Mouse (Mus musculus): ENCODE measurements around the gene Itga10.
"Not testable (repeated sequence)": the region's sequence is repeated elsewhere in the genome, so short reads cannot be mapped to it uniquely, and the experiment has no call there.

The Itga10 gene

DNA sequence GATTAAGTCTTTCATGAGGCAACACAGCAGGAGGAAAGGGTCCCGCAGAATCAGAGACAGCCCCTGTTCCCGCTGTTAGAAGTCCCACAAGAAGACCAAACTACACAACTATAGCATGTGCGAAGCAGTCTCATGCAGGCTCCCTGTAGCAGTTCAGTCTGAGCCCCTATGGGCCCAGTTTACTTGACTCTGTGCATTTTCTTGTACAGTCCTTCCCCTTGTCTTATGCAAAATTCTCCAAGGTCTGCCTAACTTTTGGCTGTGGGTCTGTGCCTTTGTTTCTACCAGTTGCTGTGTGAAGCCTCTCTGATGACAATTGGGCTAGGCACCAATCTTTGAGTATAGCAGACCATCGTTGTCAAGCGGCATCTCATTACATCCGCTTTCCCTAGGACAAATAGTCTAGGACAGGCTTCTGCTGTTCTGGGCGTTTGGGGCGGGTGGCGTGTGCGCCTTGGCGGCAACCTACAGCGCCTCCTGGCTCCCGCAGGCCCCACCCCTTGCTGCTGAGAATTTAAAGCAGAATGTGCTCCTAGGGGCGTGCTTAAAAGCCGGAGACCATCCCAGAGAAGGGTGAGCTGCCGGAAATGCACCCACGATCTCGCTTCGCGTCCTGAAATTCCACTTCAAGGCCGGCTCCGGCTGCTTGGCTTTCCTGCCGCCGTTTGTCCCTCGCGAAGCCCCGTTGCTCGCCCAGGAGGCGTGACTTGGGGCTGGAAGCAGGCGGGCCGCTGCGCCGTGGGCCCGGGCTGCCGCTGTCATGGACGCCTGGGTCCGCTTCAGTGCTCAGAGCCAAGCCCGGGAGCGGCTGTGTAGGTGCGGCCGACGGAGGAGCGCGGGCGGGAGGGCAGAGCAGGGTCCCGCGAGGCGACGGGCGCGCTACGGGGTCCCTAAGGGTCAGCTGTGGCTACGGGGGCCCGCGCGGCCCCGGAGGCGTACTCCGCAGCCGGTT is 10.2 kb upstream of the Itga10 start, which contains the start of the genes Pex11b and Gm42957:
Gene Pex11b (plus strand): TSS at position 449 of the 952 bp plus-strand sequence.
Gene Gm42957 (plus strand): TSS at position 547 of the 952 bp plus-strand sequence.
- DNase-seq (ENCODE audit: low read depth in 1 of 2, low spot score in 2 of 2) = peak; percentile 56 to 66

DNA sequence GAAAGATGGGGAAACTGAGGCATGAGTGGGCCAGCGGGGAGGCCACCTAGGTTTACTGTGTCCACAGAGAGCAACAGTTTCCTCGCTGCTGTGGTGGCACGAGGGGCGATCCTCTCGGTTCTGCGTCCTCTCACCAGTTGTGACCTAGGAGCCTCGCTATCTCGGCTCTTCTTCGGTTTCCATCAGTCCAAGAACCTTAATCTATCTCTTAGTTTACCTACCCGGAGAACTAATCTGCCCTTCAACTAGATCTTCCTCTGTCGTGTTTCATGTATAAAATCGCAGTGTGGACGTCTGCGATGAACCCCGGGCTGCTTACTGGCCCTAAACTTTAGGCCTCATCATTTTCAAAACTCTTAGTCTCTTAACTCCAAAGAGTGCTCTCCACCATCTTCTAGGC is 9.5 kb upstream of the Itga10 start:
- DNase-seq (ENCODE audit: low read depth in 1 of 2, low spot score in 2 of 2) = no peak

DNA sequence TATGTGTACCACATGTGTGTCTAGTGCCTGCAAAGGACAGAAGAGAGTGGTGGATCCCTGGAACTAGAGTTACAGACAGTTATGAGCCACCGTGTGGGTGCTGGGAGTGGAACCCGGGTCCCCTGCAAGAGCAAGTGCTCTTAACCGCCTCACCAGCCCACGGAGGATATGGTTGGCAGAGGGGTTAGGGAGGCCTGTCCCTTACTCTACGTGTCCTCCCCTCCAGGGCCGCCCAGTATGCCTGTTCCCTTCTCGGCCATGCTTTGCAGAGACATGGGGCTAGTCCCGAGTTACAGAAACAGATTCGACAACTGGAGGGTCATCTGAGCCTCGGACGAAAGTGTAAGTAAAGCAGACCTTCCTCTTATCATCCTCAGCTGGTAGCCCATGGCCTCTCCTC is 8.9 kb upstream of the Itga10 start:
- DNase-seq (ENCODE audit: low read depth in 1 of 2, low spot score in 2 of 2) = peak in 1 of 2 experiments; percentile 2

DNA sequence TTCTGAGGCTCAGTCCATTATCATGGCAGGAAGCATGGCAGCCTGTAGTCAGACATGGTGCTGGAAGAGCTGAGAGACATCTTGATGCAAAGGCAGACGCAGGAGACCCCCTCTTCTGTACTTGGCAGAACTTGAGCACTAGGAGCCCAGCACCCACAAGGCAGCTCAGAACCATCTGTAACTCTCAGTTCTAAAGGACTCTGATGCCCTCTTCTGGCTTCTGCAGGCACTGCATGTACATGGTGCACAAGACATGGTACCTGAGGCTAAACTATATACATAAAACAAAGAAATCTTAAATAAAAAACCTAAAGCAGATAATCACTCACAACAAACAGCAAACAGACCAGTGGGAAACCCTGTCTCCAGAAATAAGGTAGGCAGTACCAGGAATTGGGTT is 6.2 kb upstream of the Itga10 start:
- peak in 1 of 2 experiments; percentile 56 for DNase-seq (ENCODE audit: low read depth in 1 of 2, low spot score in 2 of 2)

DNA sequence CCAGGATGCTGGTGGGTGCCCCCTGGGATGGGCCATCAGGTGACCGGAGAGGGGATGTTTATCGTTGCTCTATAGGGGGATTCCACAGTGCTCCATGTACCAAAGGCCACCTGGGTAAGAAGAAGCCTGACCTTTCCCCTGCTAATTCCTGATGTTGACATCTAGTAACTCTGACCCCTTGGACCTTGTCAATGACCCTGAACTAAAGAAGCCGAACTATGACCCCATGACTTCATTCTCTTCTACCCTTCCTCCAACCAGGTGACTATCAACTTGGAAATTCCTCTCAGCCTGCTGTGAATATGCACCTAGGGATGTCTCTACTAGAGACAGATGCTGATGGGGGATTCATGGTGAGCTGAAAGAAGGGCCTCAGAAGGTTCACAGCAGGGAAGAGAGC is 2.0 kb downstream of the Itga10 start:
- no peak for DNase-seq (ENCODE audit: low read depth in 1 of 2, low spot score in 2 of 2)

DNA sequence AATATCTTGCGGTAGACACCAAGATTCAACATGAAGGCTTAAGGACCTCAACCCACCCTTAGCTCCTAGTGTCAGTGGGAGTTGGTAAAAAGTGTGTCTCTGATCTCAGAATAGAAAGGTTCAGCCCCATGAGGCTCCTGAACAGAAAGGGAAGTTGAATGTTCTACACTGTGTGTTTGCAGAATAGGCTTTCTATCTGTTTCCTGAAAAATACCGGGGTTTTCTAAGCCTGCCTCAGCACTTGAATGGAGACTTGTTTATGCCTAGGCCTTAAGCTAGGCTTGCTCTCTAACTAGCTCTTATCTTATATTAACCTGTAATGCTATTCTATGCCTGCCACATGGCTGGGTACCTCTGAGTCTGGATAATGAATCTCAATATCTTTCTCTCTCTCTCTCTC is 15.5 kb downstream of the Itga10 start:
- DNase-seq (ENCODE audit: low read depth in 1 of 2, low spot score in 2 of 2) = no peak

DNA sequence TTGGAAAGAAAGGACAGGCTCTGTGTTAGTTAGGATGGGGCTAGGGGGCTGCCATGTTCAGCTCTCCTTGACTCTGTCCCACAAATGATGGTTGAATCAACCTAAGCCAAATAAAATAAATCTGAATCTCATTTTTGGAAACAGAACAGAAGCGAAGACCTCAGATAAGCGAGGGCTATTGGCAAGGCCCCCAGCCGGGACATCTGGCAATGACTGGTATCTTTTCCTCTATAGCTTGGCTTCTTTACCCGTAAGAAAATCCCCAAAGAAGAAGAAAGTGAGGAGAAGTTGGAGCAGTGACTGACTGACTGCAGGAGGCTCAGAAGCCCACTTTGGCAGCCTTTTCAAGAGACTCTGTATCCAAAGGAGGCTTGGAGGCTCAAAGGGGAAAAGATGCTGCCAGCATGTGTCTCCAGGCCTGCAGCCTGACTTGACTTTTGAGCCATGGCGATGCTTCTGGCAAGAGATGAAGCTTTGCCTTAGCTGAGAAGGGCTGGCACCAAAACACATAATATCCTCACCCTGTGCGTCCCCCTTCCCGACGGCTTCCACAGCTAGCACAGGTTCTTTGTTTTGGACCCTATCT is 17.4 kb downstream of the Itga10 start:
- no peak for DNase-seq (ENCODE audit: low read depth in 1 of 2, low spot score in 2 of 2)

DNA sequence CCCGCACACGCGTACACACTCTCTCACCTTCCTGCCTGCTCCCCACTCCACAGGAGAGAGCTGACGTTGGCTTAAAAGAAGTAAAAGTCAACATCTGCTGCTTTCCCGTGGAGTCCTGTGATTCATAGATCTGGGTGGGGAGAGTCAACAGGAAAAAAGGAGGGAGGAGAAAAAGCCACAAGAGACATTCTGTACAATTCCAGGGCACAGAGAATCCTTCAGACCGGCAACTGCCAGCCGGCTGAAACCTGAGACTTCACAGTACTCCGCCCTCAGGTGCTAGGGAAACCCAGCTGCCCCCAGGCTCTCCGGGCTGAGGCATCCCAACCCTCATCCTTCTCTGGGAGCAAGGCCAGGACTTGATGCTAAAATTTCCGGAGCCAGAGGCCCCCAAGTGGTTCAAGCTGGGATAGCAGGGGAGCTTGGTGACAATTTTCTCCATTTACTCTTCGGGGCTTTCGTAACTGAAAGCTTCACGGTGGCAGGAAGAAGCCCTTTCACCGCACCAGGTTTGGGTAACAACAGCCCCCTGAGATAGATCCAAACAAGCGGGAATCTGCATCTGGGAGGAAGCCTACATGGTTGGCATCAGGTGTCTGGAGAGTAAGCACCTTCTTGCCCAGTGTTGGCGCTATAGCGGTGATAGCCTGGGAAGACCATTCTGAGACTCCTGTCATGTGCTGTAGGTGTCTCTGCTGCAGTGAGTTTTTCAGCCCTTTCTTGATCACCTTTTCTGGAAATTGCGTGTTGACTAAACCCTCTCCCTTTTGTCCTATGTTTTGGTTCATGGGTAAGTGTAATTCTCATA is 18.3 kb downstream of the Itga10 start:
- peak in 1 of 2 experiments; percentile 40 for DNase-seq (ENCODE audit: low read depth in 1 of 2, low spot score in 2 of 2)

DNA sequence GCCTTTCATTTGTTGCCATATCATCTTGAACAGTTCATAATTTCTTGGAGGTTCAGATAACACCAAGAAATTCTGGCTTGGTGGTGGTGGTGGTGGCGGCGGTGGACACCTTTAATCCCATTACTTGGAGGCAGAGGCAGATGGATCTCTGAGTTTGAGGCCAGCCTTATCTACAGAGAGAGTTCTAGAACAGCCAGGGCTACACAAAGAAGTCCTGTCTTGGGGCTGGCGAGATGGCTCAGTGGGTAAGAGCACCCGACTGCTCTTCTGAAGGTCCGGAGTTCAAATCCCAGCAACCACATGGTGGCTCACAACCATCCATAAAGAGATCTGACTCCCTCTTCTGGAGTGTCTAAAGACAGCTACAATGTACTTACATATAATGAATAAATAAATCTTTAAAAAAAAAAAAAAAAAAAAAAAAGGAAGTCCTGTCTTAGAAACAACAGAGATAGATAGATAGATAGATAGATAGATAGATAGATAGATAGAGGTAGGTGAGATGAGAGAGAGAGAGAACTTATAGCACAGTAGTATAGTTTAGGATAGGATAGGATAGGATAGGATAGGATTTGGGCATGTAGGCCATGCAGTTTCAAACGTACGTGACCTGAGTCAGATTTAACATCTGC is 20.5 kb downstream of the Itga10 start:
- DNase-seq (ENCODE audit: low read depth in 1 of 2, low spot score in 2 of 2) = not testable (repeated sequence)

DNA sequence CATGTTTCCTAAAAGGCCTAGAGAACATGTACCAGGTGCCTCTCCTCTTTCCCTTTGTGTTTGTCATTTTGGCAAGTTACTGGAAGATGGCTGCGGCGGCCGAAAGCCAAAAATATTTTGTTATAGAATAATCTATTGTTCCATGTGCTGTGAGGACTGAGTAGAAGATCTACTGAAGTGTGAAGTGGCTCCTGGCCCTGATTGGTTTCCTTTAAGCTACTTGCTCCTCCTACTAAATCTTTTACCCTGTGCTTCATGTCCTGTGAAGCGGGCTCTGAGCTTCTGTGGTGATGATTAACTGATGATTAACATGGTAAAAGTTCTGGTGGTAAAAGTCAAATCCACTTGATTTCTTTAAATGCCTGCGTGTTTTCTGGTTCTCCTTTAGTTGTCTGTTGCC is 21.5 kb downstream of the Itga10 start:
- no peak for DNase-seq (ENCODE audit: low read depth in 1 of 2, low spot score in 2 of 2)

DNA sequence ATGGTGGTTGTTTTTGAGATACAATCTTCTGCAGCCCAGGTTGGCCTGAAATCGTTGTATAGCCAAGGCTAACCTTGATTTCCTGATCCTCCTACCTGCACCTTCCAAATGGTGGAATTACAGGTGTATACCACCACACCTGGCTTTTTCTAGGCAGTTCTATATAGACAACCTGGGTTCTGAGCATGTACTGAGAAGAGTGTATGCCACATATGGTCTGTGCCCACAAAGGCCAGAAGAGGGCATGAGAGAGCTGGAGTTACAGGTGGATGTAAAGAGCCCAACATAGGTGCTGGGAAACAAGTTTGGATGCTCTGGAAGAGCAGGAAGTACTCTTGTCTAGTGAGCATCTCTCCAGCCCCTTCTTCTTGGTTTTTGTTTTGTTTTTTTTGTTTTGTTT is 21.9 kb downstream of the Itga10 start:
- DNase-seq (ENCODE audit: low read depth in 1 of 2, low spot score in 2 of 2) = no peak

DNA sequence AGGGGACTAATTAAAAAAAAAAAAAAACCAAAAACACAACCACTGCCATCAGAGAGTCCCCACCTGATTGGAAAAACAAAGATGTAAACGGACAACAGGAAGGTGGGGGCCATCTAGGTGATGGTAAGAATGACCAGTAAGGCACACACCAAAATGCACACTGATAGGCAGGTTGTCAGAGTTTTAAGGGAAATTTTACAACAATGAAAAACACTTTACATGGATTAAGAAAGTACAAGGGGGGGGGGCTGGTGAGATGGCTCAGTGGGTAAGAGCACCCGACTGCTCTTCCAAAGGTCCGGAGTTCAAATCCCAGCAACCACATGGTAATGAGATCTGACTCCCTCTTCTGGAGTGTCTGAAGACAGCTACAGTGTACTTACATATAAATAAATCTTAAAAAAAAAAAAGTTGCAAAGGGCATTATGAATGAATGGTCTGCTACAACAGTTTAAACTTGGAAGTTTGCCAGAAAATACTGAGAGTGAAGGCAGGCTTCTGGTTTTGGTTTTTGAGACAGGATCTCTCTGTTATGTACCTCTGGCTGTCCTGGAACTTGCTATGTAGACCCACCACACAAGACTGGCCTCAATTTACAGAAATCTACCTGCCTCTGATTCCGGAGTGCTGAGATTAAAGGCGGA is 23.2 kb downstream of the Itga10 start:
- DNase-seq (ENCODE audit: low read depth in 1 of 2, low spot score in 2 of 2) = no peak

DNA sequence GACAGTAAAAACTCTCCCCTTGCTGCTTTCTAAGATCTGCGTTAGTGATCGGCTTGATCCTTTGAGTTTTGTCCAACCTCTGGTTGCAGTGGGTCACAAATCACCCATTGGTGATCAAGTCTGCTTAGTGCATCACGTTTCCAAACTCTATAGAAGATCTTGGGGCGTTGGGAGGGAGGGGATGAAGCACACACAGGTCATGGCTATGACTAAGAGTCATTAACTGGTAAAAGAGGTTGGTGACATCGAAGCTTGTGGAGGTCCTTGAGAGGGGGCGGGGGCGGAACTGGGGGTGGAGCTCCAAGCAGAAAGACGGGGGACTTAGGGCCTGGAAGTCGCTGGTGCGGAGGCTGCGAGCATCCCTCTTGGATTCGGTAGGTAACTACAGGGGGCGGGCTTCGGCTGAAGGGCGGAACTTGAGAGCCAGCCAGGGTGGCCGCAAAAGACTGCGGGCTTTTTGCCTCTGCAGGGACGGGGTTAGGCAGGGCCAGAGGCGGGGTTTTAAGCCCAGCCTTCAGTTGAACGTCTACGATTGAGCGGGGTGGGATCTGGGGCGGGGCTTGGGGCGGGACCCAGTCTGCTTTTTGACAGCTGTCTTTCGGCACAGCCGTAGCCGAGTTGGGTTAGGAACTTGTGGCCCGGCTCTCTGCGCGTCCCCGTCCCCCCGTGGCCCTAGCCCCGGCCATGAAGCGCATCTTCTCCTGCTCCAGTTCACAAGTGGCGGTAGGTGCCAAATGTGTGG is 24.5 kb downstream of the Itga10 start, which contains the start of gene Ankrd35:
Gene Ankrd35 (plus strand): TSS at position 405 of the 742 bp plus-strand sequence.
- DNase-seq (ENCODE audit: low read depth in 1 of 2, low spot score in 2 of 2) = peak; percentile 42 to 51

DNA sequence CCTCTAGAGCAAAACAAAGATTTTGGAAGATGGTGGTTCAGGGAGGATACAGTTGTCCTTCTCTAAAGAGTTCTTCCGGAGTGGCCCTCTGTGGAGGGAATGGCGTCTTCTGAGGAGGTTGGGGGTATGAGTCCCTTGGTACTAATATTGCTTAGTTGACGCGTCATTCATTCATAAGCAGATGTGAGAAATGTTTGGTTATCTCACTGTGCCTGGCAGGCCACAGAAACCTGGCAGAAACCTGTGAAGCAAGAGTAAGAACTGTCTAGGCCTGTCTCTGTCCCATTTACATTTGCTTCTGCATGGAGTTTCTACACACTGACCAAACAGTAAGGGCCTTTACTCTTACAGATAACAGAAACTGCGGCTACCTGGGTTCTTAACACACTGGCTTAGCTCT is 26.1 kb downstream of the Itga10 start:
- DNase-seq (ENCODE audit: low read depth in 1 of 2, low spot score in 2 of 2) = no peak

DNA sequence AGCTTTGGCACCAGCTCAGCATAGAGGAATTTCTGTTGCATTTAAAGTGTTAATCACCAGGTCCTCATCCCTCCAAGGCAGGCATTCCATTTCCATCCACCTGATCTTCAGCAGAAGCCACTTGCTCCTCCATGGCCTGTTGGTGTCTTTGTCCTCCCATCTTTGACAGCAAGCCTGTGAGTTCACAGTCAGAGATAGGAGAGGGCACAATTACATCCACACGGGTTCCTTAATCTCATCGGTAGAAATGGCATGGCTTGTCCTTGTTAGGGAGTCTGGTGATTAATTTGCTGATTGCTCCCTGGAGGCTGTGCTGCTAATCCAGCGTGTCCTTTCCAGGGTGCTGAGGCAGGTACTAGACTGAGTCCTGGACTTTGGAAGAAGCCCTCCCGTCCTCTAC is 28.1 kb downstream of the Itga10 start:
- no peak for DNase-seq (ENCODE audit: low read depth in 1 of 2, low spot score in 2 of 2)

DNA sequence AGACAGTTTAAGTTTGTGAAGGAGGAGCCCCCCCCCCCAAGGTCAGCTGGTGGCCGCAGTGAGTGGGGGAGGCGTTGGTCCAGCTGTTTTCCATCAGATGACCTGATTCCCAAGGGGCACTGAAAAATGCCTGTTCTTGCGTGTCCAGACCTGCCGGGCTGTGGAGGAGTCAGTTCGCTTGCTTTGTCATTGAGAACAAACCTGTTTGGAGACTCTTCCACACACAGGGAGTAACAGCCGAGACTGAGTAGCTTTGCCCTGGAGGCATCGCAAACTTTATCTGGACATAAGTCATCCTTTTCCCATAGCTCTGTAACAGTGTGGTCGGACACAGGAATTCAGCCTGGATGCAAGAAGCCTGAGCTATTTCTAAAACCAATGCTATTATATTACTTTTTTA is 29.1 kb downstream of the Itga10 start:
- DNase-seq (ENCODE audit: low read depth in 1 of 2, low spot score in 2 of 2) = no peak

DNA sequence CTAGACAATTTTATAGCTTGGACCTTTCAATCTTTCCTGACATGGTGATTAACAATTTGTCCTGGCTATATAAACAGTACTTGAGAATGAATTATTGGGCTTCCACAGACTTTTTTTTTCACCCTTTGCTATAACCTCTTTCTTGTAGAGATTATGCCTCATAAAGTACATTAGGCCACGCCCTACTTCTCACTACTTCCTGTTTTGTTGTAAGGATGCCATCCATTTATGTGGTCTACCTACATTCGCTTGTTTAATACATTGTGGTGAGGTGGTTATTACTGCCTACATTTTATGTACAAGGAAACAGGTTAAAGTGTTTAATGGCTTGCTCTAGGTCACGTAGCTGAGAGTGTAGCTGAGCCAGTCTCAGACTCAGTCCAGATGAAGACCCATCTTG is 29.8 kb downstream of the Itga10 start:
- no peak for DNase-seq (ENCODE audit: low read depth in 1 of 2, low spot score in 2 of 2)

DNA sequence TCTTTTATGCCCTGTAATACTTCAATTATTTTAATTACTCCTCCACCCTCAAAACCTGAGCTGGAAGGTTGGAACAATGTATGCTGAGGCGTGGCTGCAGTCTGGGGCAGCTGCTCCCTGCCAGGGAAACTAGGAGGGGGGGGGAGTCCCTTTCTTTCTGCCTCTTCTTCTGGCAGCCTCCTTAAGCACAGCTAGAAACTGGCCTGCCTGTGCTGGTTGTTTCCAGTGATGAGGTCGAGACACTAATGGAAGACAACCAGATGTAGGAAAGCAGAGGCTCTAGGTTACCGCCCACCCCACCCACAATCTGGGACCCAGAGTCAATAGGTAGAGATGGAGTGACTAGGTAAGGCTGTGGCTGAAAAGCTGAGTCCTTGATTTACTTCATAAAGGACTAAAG is 30.3 kb downstream of the Itga10 start:
- DNase-seq (ENCODE audit: low read depth in 1 of 2, low spot score in 2 of 2) = no peak

DNA sequence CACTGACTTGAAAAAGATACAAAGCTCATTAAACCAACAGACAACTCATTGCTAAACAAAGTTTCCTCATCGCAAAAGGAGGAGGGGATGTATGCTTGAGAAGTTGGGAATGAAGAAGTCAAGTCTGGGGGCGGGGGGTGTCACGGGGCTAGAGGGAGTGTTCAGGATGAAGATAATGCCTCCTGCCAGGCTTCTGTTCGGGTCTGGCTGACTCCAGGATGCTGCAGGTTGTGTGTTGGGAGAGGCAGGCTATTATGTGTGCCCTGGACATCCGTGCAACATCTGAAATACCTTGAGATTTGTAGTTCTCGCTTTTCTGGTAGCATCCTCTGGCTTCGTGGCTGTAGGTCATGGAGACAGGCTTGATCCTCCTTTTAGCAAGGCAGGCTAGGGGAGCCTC is 33.1 kb downstream of the Itga10 start:
- DNase-seq (ENCODE audit: low read depth in 1 of 2, low spot score in 2 of 2) = no peak

DNA sequence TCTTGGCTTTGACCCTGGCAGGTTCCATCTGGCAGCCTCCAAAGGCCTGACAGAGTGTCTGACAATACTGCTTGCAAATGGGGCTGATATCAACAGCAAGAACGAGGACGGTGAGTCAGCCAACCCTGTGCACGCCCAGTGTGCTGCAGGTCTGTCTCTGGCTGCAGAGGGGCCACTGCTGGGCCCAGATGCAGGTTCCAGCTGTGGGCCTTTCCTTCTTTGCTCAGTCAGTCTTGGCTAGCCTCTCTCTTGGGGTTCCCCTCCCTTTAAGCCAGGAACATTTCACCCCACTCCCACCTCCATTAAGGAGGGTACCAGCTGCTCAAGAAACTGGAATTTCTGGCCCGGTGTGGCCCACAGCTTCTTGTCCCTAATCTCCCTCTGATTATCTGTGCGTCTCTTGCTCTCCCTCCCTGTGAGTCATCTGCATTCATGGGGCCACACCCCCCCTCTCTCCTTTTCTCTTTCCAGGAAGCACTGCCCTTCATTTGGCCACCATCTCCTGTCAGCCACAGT is 33.8 kb downstream of the Itga10 start:
- DNase-seq (ENCODE audit: low read depth in 1 of 2, low spot score in 2 of 2) = no peak

All from monocyte, adult 2 months (primary cell).